Mouse (Mus musculus): ENCODE results near the gene Pkd1l2. TPM values are rescaled to one million over a fixed set of nuclear protein-coding genes. Genes with fewer than 3 reads are reported as not detected.

The Pkd1l2 gene
- polyA plus RNA-seq, 2 experiments: 0.07 to 0.16 TPM

- H3K4me3 ChIP-seq (replicated peaks; ENCODE audit: low read length): no peak overlapping the region
- no peak overlapping the region for H3K9ac ChIP-seq (ENCODE audit: low read depth, low read length, severe bottlenecking)
- no peak for DNase-seq (ENCODE audit: low spot score)
- H3K4me1 ChIP-seq (ENCODE audit: control insufficient read depth, insufficient read depth, low read length): no peaks in the 10 kb centered on the region
- H3K27ac ChIP-seq (replicated peaks; ENCODE audit: low read depth, low read length): no peak overlapping the region
- H3K27me3 ChIP-seq (ENCODE audit: control insufficient read depth, insufficient read depth, low read length): no peaks in the 10 kb centered on the region
- H3K4me2 ChIP-seq (replicated peaks; ENCODE audit: low read depth, low read length, severe bottlenecking): no peak overlapping the region
- no peak for TF ChIP-seq POLR2A (IDR thresholded peaks at IDR 0.05; ENCODE audit: borderline replicate concordance, extremely low read depth, insufficient read depth, insufficient read length)
- no peak for ATAC-seq (ENCODE audit: low FRiP score, low read depth)
- no peaks in the 10 kb centered on the region for H3K9me3 ChIP-seq (ENCODE audit: control insufficient read depth, low read length)
- H3K36me3 ChIP-seq (ENCODE audit: control insufficient read depth, insufficient read depth, low read length): no peaks in the 10 kb centered on the region
Observed at GRCm38 (mm10) chr8:117087036-117087435, 4.8 kb upstream of the Pkd1l2 start.

- Histone ChIP-seq H3K27ac (replicated peaks; ENCODE audit: low read depth, low read length) (no peak overlapping the region), H3K9me3 (ENCODE audit: control insufficient read depth, low read length) (no peaks in the 10 kb centered on the region), H3K4me1 (ENCODE audit: control insufficient read depth, insufficient read depth, low read length) (no peaks in the 10 kb centered on the region), H3K4me2 (replicated peaks; ENCODE audit: low read depth, low read length, severe bottlenecking) (no peak overlapping the region), H3K36me3 (ENCODE audit: control insufficient read depth, insufficient read depth, low read length) (no peaks in the 10 kb centered on the region), H3K4me3 (replicated peaks; ENCODE audit: low read length) (no peak overlapping the region), H3K9ac (ENCODE audit: low read depth, low read length, severe bottlenecking) (no peak overlapping the region), H3K27me3 (ENCODE audit: control insufficient read depth, insufficient read depth, low read length) (no peaks in the 10 kb centered on the region)
- TF ChIP-seq POLR2A (IDR thresholded peaks at IDR 0.05; ENCODE audit: borderline replicate concordance, extremely low read depth, insufficient read depth, insufficient read length): no peak
- DNase-seq (ENCODE audit: low spot score) (no peak), ATAC-seq (ENCODE audit: low FRiP score, low read depth) (no peak)
- 57% methylated on average over 8 of the region's 8 CpGs for WGBS
Observed at GRCm38 (mm10) chr8:117085521-117085920, 3.3 kb upstream of the Pkd1l2 start.

GRCm38 (mm10) chr8:117082947-117083559, 804 bp upstream of the Pkd1l2 start:
- H3K27ac ChIP-seq (replicated peaks; ENCODE audit: low read depth, low read length): no peak overlapping the region
- H3K36me3 ChIP-seq (ENCODE audit: control insufficient read depth, insufficient read depth, low read length): no peaks in the 10 kb centered on the region
- H3K4me3 ChIP-seq (replicated peaks; ENCODE audit: low read length): no peak overlapping the region
- H3K4me2 ChIP-seq (replicated peaks; ENCODE audit: low read depth, low read length, severe bottlenecking): no peak overlapping the region
- WGBS: 68% methylated on average over 9 of the region's 9 CpGs
- no peaks in the 10 kb centered on the region for H3K4me1 ChIP-seq (ENCODE audit: control insufficient read depth, insufficient read depth, low read length)
- TF ChIP-seq POLR2A (IDR thresholded peaks at IDR 0.05; ENCODE audit: borderline replicate concordance, extremely low read depth, insufficient read depth, insufficient read length): no peak
- no peaks in the 10 kb centered on the region for H3K9me3 ChIP-seq (ENCODE audit: control insufficient read depth, low read length)
- no peak for ATAC-seq (ENCODE audit: low FRiP score, low read depth)
- H3K27me3 ChIP-seq (ENCODE audit: control insufficient read depth, insufficient read depth, low read length): no peaks in the 10 kb centered on the region
- H3K9ac ChIP-seq (ENCODE audit: low read depth, low read length, severe bottlenecking): no peak overlapping the region
- DNase-seq (ENCODE audit: low spot score): no peak

- H3K27ac ChIP-seq (replicated peaks; ENCODE audit: low read depth, low read length): no peak overlapping the region
Observed at GRCm38 (mm10) chr8:117079652-117080051, 2.6 kb downstream of the Pkd1l2 start.

GRCm38 (mm10) chr8:117078367-117078926, 3.8 kb downstream of the Pkd1l2 start:
- H3K27me3 ChIP-seq (ENCODE audit: control insufficient read depth, insufficient read depth, low read length): no peaks in the 10 kb centered on the region
- WGBS: 78% methylated on average over 7 of the region's 7 CpGs
- no peak overlapping the region for H3K4me3 ChIP-seq (replicated peaks; ENCODE audit: low read length)
- ATAC-seq (ENCODE audit: low FRiP score, low read depth): no peak
- no peaks in the 10 kb centered on the region for H3K9me3 ChIP-seq (ENCODE audit: control insufficient read depth, low read length)
- no peak overlapping the region for H3K4me2 ChIP-seq (replicated peaks; ENCODE audit: low read depth, low read length, severe bottlenecking)
- H3K4me1 ChIP-seq (ENCODE audit: control insufficient read depth, insufficient read depth, low read length): no peaks in the 10 kb centered on the region
- H3K27ac ChIP-seq (replicated peaks; ENCODE audit: low read depth, low read length): no peak overlapping the region
- TF ChIP-seq POLR2A (IDR thresholded peaks at IDR 0.05; ENCODE audit: borderline replicate concordance, extremely low read depth, insufficient read depth, insufficient read length): no peak
- no peaks in the 10 kb centered on the region for H3K36me3 ChIP-seq (ENCODE audit: control insufficient read depth, insufficient read depth, low read length)
- H3K9ac ChIP-seq (ENCODE audit: low read depth, low read length, severe bottlenecking): no peak overlapping the region
- no peak for DNase-seq (ENCODE audit: low spot score)

More at GRCm38 (mm10) chr8:117079652-117080051, 2.6 kb downstream of the Pkd1l2 start:
- DNase-seq (ENCODE audit: low spot score): no peak
- Histone ChIP-seq H3K9ac (ENCODE audit: low read depth, low read length, severe bottlenecking) (no peak overlapping the region), H3K9me3 (ENCODE audit: control insufficient read depth, low read length) (no peaks in the 10 kb centered on the region), H3K4me1 (ENCODE audit: control insufficient read depth, insufficient read depth, low read length) (no peaks in the 10 kb centered on the region), H3K4me3 (replicated peaks; ENCODE audit: low read length) (no peak overlapping the region), H3K4me2 (replicated peaks; ENCODE audit: low read depth, low read length, severe bottlenecking) (no peak overlapping the region), H3K36me3 (ENCODE audit: control insufficient read depth, insufficient read depth, low read length) (no peaks in the 10 kb centered on the region), H3K27me3 (ENCODE audit: control insufficient read depth, insufficient read depth, low read length) (no peaks in the 10 kb centered on the region)
- no peak for TF ChIP-seq POLR2A (IDR thresholded peaks at IDR 0.05; ENCODE audit: borderline replicate concordance, extremely low read depth, insufficient read depth, insufficient read length)
- WGBS: 83% methylated on average over 14 of the region's 14 CpGs
- ATAC-seq (ENCODE audit: low FRiP score, low read depth): no peak

Measured in limb, embryonic 14.5 days (tissue).